Mouse (Mus musculus) cortical plate, adult 2 months (tissue): ENCODE data around the gene March1.

Experiments used
- CTCF ChIP-seq: fragments of 200-500 bp; IDR thresholded peaks from 2 replicates; pipeline ENCODE4 v1.5.1; 2011; ENCODE audit warnings: mild to moderate bottlenecking, control low read depth, low read length; ENCODE audit not compliant: insufficient read depth; ENCODE audit errors: extremely low read depth
- POLR2A ChIP-seq: fragments of 200-500 bp; IDR thresholded peaks from 2 replicates; pipeline ENCODE4 v1.6.1; 2011; ENCODE audit warnings: mild to moderate bottlenecking, low read length, control low read depth; ENCODE audit not compliant: insufficient read depth; ENCODE audit errors: extremely low read depth

DNA sequence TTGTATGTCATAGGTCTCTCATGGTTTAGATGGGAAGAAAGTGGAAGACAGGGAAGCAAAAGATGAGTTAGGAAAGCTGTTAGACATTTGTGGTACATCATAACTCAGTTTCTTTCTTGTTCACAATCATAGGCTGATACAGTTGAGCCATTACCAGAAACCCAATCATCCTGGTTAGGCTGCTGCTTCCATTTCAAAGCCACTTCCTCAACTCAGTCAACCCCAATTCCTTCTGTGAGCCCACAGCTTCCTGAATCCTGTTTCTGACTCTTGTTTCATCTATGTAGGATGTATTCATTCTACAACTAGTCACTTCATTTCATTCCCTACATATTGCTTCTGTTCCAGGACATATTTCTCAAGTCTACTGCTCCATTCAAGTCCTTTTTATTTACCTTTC, 775.2 kb downstream of the March1 start:
- no peak for TF ChIP-seq POLR2A
- no peak for TF ChIP-seq CTCF
